Mouse (Mus musculus) CH12.LX (cell line): Measurements from ENCODE around the gene Mrpl20. TPM values are rescaled to one million over a fixed set of nuclear protein-coding genes. Genes with fewer than 3 reads are reported as not detected.

ENCODE experiments used
- DNase-seq: peaks from one replicate; pipeline ENCODE4 v3.0.0-alpha.2; 2013; ENCODE audit errors: extremely low read depth
- H3K27ac ChIP-seq: 2 replicates; pipeline ENCODE4 v1.5.1; 2012; ENCODE audit warnings: low read depth, mild to moderate bottlenecking, control low read depth, moderate library complexity; ENCODE audit not compliant: insufficient read depth
- H3K27me3 ChIP-seq: replicated peaks from 2 replicates; pipeline ENCODE3; 2012; ENCODE audit warnings: inconsistent platforms
- H3K36me3 ChIP-seq, 2 experiments: replicated peaks in 1 of 2; 2 replicates each; pipeline versions ENCODE3 to v1.6.1; 2012; ENCODE audit warnings: inconsistent platforms in 1 of 2, low read length in 1 of 2, mild to moderate bottlenecking in 1 of 2, mixed read lengths in 1 of 2, moderate library complexity in 1 of 2; ENCODE audit not compliant: control insufficient read depth in 1 of 2, insufficient read depth in 1 of 2
- H3K4me1 ChIP-seq, 2 experiments: 2 replicates each; pipeline ENCODE4 v1.6.1; 2012; ENCODE audit warnings: inconsistent platforms in 1 of 2, moderate library complexity in 1 of 2; ENCODE audit not compliant: insufficient read depth in 2 of 2, control insufficient read depth in 1 of 2
- H3K4me2 ChIP-seq: 2 replicates; pipeline ENCODE4 v1.6.1; 2012; ENCODE audit warnings: low read depth, mild to moderate bottlenecking, control low read depth; ENCODE audit not compliant: poor library complexity, insufficient read depth, severe bottlenecking
- H3K4me3 ChIP-seq, 3 experiments: fragments of 150-350 bp in 1 of 3; sonication (generic) in 1 of 3; replicated peaks in 1 of 3; 2 replicates each; pipeline versions ENCODE3 to v1.5.1; 2011 to 2012; ENCODE audit warnings: low read depth in 2 of 3, low read length in 2 of 3, mild to moderate bottlenecking in 2 of 3, moderate library complexity in 2 of 3, control low read depth in 1 of 3, improper control_type of control experiment in 1 of 3, inconsistent platforms in 1 of 3, mixed read lengths in 1 of 3; ENCODE audit not compliant: poor library complexity in 1 of 3
- H3K79me2 ChIP-seq: replicated peaks from 2 replicates; pipeline ENCODE4 v1.6.1; 2012; ENCODE audit warnings: mild to moderate bottlenecking, moderate library complexity; ENCODE audit not compliant: control insufficient read depth, poor library complexity, insufficient read depth, severe bottlenecking; ENCODE audit errors: extremely low read depth
- H3K9ac ChIP-seq: 2 replicates; pipeline ENCODE4 v1.6.1; 2012; ENCODE audit warnings: low read depth, mild to moderate bottlenecking, control low read depth, moderate library complexity; ENCODE audit not compliant: insufficient read depth
- H3K9me3 ChIP-seq: replicated peaks from 2 replicates; pipeline ENCODE3; 2012; ENCODE audit warnings: low read length, inconsistent platforms, mixed read lengths
- BHLHE40 ChIP-seq: IDR thresholded peaks from 2 replicates; pipeline ENCODE4 v1.6.1; 2011; ENCODE audit warnings: mild to moderate bottlenecking, low read depth, low read length, improper control_type of control experiment
- CHD1 ChIP-seq: IDR thresholded peaks from 2 replicates; pipeline ENCODE4 v1.6.1; 2012; ENCODE audit warnings: low read depth, low read length, improper control_type of control experiment, inconsistent platforms
- CHD2 ChIP-seq: IDR thresholded peaks from 2 replicates; pipeline ENCODE4 v1.6.1; 2011; ENCODE audit warnings: low read length, improper control_type of control experiment
- CTCF ChIP-seq, 2 experiments: IDR thresholded peaks in 1 of 2; conservative IDR thresholded peaks in 1 of 2; 2 replicates each; pipeline ENCODE4 v1.5.1; 2011 to 2012; ENCODE audit warnings: low read depth in 2 of 2, low read length in 2 of 2, improper control_type of control experiment in 1 of 2, inconsistent platforms in 1 of 2, mild to moderate bottlenecking in 1 of 2, moderate library complexity in 1 of 2
- E2F4 ChIP-seq: IDR thresholded peaks from 2 replicates; pipeline ENCODE4 v1.6.1; 2011; ENCODE audit warnings: low read depth, low read length, improper control_type of control experiment; ENCODE audit not compliant: insufficient replicate concordance
- EP300 ChIP-seq: IDR thresholded peaks from 2 replicates; pipeline ENCODE4 v1.6.1; 2011; ENCODE audit warnings: low read length, improper control_type of control experiment
- ETS1 ChIP-seq: conservative IDR thresholded peaks from 2 replicates; pipeline ENCODE4 v1.6.1; 2012; ENCODE audit warnings: low read depth, mild to moderate bottlenecking, inconsistent platforms, low read length, improper control_type of control experiment, moderate library complexity
- HCFC1 ChIP-seq: IDR thresholded peaks from 2 replicates; pipeline ENCODE4 v1.6.1; 2012; ENCODE audit warnings: low read depth, mild to moderate bottlenecking, inconsistent platforms, low read length, improper control_type of control experiment
- IRF4 ChIP-seq: IDR thresholded peaks from 2 replicates; pipeline ENCODE4 v1.6.1; 2014; ENCODE audit warnings: low read depth, mild to moderate bottlenecking, inconsistent platforms, low read length, improper control_type of control experiment
- JUN ChIP-seq: IDR thresholded peaks from 2 replicates; pipeline ENCODE4 v1.6.1; 2011; ENCODE audit warnings: low read depth, mild to moderate bottlenecking, low read length, improper control_type of control experiment, moderate library complexity; ENCODE audit not compliant: insufficient read depth
- JUND ChIP-seq: conservative IDR thresholded peaks from 2 replicates; pipeline ENCODE4 v1.6.1; 2011; ENCODE audit warnings: low read depth, low read length, improper control_type of control experiment
- KAT2A ChIP-seq: IDR thresholded peaks from 2 replicates; pipeline ENCODE4 v1.6.1; 2012; ENCODE audit warnings: low read length, improper control_type of control experiment, inconsistent platforms; ENCODE audit not compliant: insufficient replicate concordance
- MAFK ChIP-seq: IDR thresholded peaks from 2 replicates; pipeline ENCODE4 v1.6.1; 2011; ENCODE audit warnings: low read length, improper control_type of control experiment; ENCODE audit not compliant: insufficient replicate concordance
- MAZ ChIP-seq: IDR thresholded peaks from 2 replicates; pipeline ENCODE4 v1.6.1; 2012; ENCODE audit warnings: low read depth, mild to moderate bottlenecking, inconsistent platforms, low read length, improper control_type of control experiment, moderate library complexity
- MEF2A ChIP-seq: IDR thresholded peaks from 2 replicates; pipeline ENCODE4 v1.6.1; 2014; ENCODE audit warnings: low read depth, mild to moderate bottlenecking, inconsistent platforms, low read length, improper control_type of control experiment, borderline replicate concordance
- MXI1 ChIP-seq: IDR thresholded peaks from 2 replicates; pipeline ENCODE4 v1.6.1; 2011; ENCODE audit warnings: mild to moderate bottlenecking, low read depth, low read length, improper control_type of control experiment
- MYC ChIP-seq: IDR thresholded peaks from 2 replicates; pipeline ENCODE4 v1.6.1; 2011; ENCODE audit warnings: low read depth, mild to moderate bottlenecking, improper control_type of control experiment, low read length
- NELFE ChIP-seq: IDR thresholded peaks from 2 replicates; pipeline ENCODE4 v1.6.1; 2011; ENCODE audit warnings: low read depth, low read length, improper control_type of control experiment
- PAX5 ChIP-seq: IDR thresholded peaks from 2 replicates; pipeline ENCODE4 v1.6.1; 2012; ENCODE audit warnings: low read length, inconsistent platforms, mixed read lengths
- POLR2AphosphoS2 ChIP-seq: IDR thresholded peaks from 2 replicates; pipeline ENCODE4 v1.6.1; 2011; ENCODE audit warnings: low read depth, low read length, improper control_type of control experiment
- RCOR1 ChIP-seq: conservative IDR thresholded peaks from 2 replicates; pipeline ENCODE4 v1.6.1; 2012; ENCODE audit warnings: low read depth, mild to moderate bottlenecking, inconsistent platforms, low read length, improper control_type of control experiment
- SIN3A ChIP-seq: IDR thresholded peaks from 2 replicates; pipeline ENCODE4 v1.6.1; 2012; ENCODE audit warnings: low read length, improper control_type of control experiment, inconsistent platforms
- TBP ChIP-seq: conservative IDR thresholded peaks from 2 replicates; pipeline ENCODE4 v1.6.1; 2011; ENCODE audit warnings: low read depth, low read length, improper control_type of control experiment
- TCF12 ChIP-seq: IDR thresholded peaks from 2 replicates; pipeline ENCODE4 v1.6.1; 2014; ENCODE audit warnings: low read depth, mild to moderate bottlenecking, inconsistent platforms, low read length, improper control_type of control experiment
- UBTF ChIP-seq: IDR thresholded peaks from 2 replicates; pipeline ENCODE4 v1.6.1; 2012; ENCODE audit warnings: low read depth, mild to moderate bottlenecking, inconsistent platforms, low read length, improper control_type of control experiment, moderate library complexity
- ZC3H11A ChIP-seq: IDR thresholded peaks from 2 replicates; pipeline ENCODE4 v1.6.1; 2012; ENCODE audit warnings: low read depth, mild to moderate bottlenecking, inconsistent platforms, low read length, improper control_type of control experiment
- ZKSCAN1 ChIP-seq: IDR thresholded peaks from 2 replicates; pipeline ENCODE4 v1.6.1; 2012; ENCODE audit warnings: low read depth, inconsistent platforms, low read length, improper control_type of control experiment, borderline replicate concordance
- ZMIZ1 ChIP-seq: IDR thresholded peaks from 2 replicates; pipeline ENCODE4 v1.6.1; 2012; ENCODE audit warnings: low read depth, mild to moderate bottlenecking, inconsistent platforms, low read length, improper control_type of control experiment
- ZNF384 ChIP-seq: IDR thresholded peaks from 2 replicates; pipeline ENCODE4 v1.6.1; 2012; ENCODE audit warnings: low read depth, low read length, improper control_type of control experiment, inconsistent platforms
- dilution Hi-C: fragments of 300-500 bp; cut with MboI; formaldehyde crosslinking; loops from 2 replicates; pipeline ENCODE4 v1.14.3; 2020; ENCODE audit warnings: low sequenced_read_pairs; ENCODE audit not compliant: extremely low pct_unique_long_range_greater_than_20kb, extremely low pct_ligation_motif_present
- in situ Hi-C: fragments of 300-500 bp; cut with MboI; formaldehyde crosslinking; loops from 3 replicates; pipeline ENCODE4 v1.14.3; 2019; ENCODE audit warnings: low sequenced_read_pairs, low pct_ligation_motif_present, low pct_unique_long_range_greater_than_20kb, mixed read lengths
- polyA plus RNA-seq: library from polyadenylated mRNA; unstranded; fragments of >175 nt; gene quantifications from 2 replicates; pipeline ENCODE4 v1.2.1, GENCODE M21; 2012; ENCODE audit warnings: low read depth; ENCODE audit not compliant: insufficient read length
- total RNA-seq, 2 experiments: library from RNA; depleted of rRNA; stranded (reverse); fragments of 300-350 nt in 1 of 2; fragments of >200 nt in 1 of 2; gene quantifications; 2 replicates each; pipeline ENCODE4 v1.2.3; 2012 to 2014

Mrpl20 gene
- total and polyA plus RNA-seq, 3 experiments, result 146 to 230 (median 193) TPM

DNA sequence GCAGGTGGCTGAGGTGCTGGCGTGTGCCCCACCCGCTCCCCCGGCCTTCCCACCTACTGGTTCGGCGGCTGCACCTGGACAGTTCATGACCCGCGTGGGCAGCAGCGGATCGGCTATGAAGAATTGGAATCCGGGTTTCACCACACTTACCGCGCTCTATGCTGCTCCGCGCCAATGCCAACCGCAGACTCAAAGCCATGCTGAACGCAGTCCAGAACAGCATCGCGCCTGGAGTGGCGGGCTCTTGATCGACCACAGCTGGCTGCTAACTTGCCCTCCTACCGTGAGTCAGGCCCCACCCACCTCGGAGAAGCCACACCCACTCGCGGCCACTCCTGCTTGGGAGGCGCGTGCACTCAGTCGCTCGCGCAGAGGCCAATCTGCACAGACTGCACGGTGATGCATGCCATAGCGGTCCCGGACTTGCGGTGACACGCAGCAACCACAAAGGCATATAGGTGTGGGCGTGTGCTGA, 28.4 kb upstream of the Mrpl20 start, which contains the start of gene Vwa1 (continued):
- TF ChIP-seq JUN, result no peak
- TF ChIP-seq TBP, result no peak
- TF ChIP-seq RCOR1, result no peak
- no peak for TF ChIP-seq NELFE
- no peak for TF ChIP-seq JUND
- TF ChIP-seq KAT2A, result no peak
- TF ChIP-seq HCFC1, result no peak
- no peak for TF ChIP-seq E2F4
- TF ChIP-seq SIN3A, result peak; percentile 43; the same call in 1 of the 2 replicates
- TF ChIP-seq ZC3H11A, result no peak
- no peak for TF ChIP-seq UBTF
- TF ChIP-seq MEF2A, result peak; percentile 6; the same call in 1 of the 2 replicates
- no peak for TF ChIP-seq MAFK
- peak; percentile 32; the same call in 1 of the 2 replicates for TF ChIP-seq TCF12

DNA sequence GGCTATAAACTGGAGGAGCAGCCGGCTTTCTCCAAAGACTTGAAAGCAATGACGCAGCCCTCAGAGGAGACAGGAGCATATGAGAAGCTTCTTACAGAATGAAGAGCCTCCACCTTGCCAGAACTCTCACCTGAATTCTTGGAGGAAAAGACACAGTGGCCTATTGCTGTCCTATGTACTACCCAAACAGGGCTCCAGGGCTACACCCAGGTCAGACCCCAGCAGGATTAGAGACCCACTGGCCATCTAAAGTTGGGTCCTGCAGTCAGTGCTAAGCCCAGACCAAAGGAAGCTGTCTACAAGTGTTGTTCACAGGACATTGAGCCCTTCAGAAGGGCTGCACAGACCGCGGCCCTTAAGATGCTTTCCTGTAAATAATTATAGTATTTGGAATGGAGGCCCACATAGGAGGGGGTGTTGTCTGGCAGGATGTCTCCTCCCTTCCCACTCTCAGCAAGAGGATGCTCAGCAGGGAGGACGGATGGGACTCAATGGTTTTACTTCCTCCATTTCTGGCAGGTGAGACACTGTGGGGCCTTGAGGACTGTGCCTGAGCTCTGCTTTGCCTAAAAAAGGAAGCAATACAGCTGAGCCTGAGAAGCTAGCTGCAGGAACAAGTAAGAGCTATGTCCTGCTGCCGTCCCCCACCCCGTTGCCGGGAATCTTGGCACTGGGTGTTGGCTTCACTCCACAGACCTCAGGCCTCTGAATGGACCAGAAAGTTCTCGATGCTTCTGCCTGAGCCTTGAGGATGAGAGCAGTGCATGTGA, 27.5 kb upstream of the Mrpl20 start:
- Histone ChIP-seq H3K9ac (no peak overlapping the region), H3K36me3 (no peaks in the 10 kb centered on the region), H3K9me3 (no peaks in the 10 kb centered on the region), H3K4me1 (peaks cover 17 to 38% of the 10 kb centered on the region in 2 experiments), H3K27me3 (peaks cover 52% of the 10 kb centered on the region), H3K4me3 (no peak overlapping the region), H3K79me2 (no peaks in the 10 kb centered on the region), H3K27ac (no peak overlapping the region), H3K4me2 (peak overlapping the region; percentile 79; the same call in 1 of the 2 replicates)
- dilution Hi-C loops (no loop called here), in situ Hi-C loops (no loop called here)
- DNase-seq, result peak; percentile 55
- no peak for TF ChIP-seq MYC
- peak; percentile 42 for TF ChIP-seq BHLHE40
- no peak for TF ChIP-seq POLR2AphosphoS2
- TF ChIP-seq CTCF (conservative IDR thresholded peaks at IDR 0.05 in 1 of 2, IDR thresholded peaks at IDR 0.05 in 1 of 2; ENCODE audit: low read depth in 2 of 2, low read length in 2 of 2), result no peak
- no peak for TF ChIP-seq JUND
- TF ChIP-seq MAZ, result 0 out of 2 replicates have a peak, but pooled peaks have one; percentile 24
- no peak for TF ChIP-seq IRF4
- TF ChIP-seq HCFC1, result no peak
- peak; percentile 16; the same call in 1 of the 2 replicates for TF ChIP-seq EP300
- no peak for TF ChIP-seq CHD2
- TF ChIP-seq ZNF384, result no peak
- no peak for TF ChIP-seq MXI1
- no peak for TF ChIP-seq E2F4
- no peak for TF ChIP-seq CHD1
- no peak for TF ChIP-seq ZC3H11A
- no peak for TF ChIP-seq ZMIZ1
- no peak for TF ChIP-seq JUN
- TF ChIP-seq MAFK, result no peak
- TF ChIP-seq MEF2A, result peak; percentile 29; the same call in 1 of the 2 replicates
- peak; percentile 27; the same call in 1 of the 2 replicates for TF ChIP-seq ETS1
- no peak for TF ChIP-seq ZKSCAN1
- no peak for TF ChIP-seq PAX5
- no peak for TF ChIP-seq KAT2A
